Mouse (Mus musculus) CD8-positive naive resting alpha-beta T cell, adult 2 months (primary cell): Measurements from ENCODE around the gene Zfp617.
"Not testable (repeated sequence)": the region's sequence is repeated elsewhere in the genome, so short reads cannot be mapped to it uniquely, and the experiment has no call there.

ENCODE experiments used
- DNase-seq, 2 experiments: peaks; one replicate each; pipeline ENCODE4 v3.0.0; 2022; ENCODE audit warnings: low read depth in 2 of 2, low spot score in 2 of 2

The Zfp617 gene

GRCm38 (mm10) chr8:71951436-71952161 is 43.2 kb downstream of the Zfp617 start:
- peak in 1 of 2 experiments; percentile 11 for DNase-seq

GRCm38 (mm10) chr8:71952489-71952888 is 44.1 kb downstream of the Zfp617 start:
- no peak for DNase-seq

- not testable (repeated sequence) for DNase-seq
Observed at GRCm38 (mm10) chr8:71952961-71953700, 44.7 kb downstream of the Zfp617 start.

- DNase-seq, result no peak
Observed at GRCm38 (mm10) chr8:71954666-71955065, 46.2 kb downstream of the Zfp617 start.

GRCm38 (mm10) chr8:71960483-71960882 is 52.0 kb downstream of the Zfp617 start:
- no peak for DNase-seq

- no peak for DNase-seq
Observed at GRCm38 (mm10) chr8:71961796-71962195, 53.4 kb downstream of the Zfp617 start.

- DNase-seq, result no peak
Observed at GRCm38 (mm10) chr8:71964051-71964450, 55.6 kb downstream of the Zfp617 start.

GRCm38 (mm10) chr8:71965166-71965565 is 56.7 kb downstream of the Zfp617 start:
- DNase-seq, result no peak

- no peak for DNase-seq
Observed at GRCm38 (mm10) chr8:71966411-71966810, 58.0 kb downstream of the Zfp617 start.

GRCm38 (mm10) chr8:71967261-71967660 is 58.8 kb downstream of the Zfp617 start:
- DNase-seq, result no peak

GRCm38 (mm10) chr8:71968100-71968499 is 59.7 kb downstream of the Zfp617 start:
- no peak for DNase-seq

- DNase-seq, result no peak
Observed at GRCm38 (mm10) chr8:71968636-71969035, 60.2 kb downstream of the Zfp617 start.

GRCm38 (mm10) chr8:71971945-71972344 is 63.5 kb downstream of the Zfp617 start:
- no peak for DNase-seq

GRCm38 (mm10) chr8:71974211-71974610 is 65.8 kb downstream of the Zfp617 start:
- DNase-seq, result no peak

- no peak for DNase-seq
Observed at GRCm38 (mm10) chr8:71981032-71981431, 72.6 kb downstream of the Zfp617 start.

- DNase-seq, result no peak
Observed at GRCm38 (mm10) chr8:71981456-71981855, 73.0 kb downstream of the Zfp617 start.
